Mouse (Mus musculus): ENCODE data around the gene Omp.

Gene Omp

GRCm38 (mm10) chr7:98142247-98142646, 3.1 kb downstream of the Omp start:
- DNase-seq (ENCODE audit: low read depth, low spot score): no peak

DNA sequence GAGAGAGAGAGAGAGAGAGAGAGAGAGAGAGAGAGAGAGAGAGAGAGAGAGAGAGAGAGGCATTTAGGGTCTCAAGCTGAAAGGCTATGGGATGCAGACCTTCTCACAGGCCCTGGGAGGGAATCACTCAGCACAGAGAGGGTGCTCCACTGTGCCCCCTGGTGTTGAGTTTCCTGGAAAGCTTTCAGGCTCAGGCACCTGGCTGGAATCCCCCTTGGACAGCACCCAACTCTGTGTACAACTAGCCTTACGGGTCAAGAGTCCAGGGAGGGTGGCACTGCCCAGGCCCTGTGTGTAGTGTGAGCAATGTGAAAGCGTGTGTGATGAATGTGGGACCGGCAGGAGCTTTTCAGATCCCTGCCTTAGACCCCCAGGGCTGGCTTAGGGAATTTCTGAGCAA, 4.1 kb downstream of the Omp start:
- no peak for DNase-seq (ENCODE audit: low read depth, low spot score)

DNA sequence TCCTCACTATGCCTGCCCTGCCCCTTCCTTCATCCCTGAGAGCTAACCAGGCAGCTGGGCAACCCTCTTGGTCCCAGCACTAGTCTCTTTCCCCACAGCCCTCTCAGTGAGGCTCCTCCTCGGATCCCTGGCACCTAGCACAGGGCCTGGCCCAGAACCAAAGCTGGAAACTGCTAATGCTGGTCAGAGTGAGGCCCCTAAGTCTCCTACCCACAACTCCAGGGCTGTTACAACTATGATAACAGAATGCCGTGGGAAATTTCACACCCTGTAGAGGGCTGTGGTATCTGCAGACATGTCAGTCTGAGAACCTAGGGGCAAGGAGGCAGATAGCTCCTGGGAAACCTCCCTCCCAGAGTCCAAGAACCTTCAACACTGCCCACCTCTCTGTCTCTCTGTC, 4.7 kb downstream of the Omp start:
- DNase-seq (ENCODE audit: low read depth, low spot score): no peak

DNA sequence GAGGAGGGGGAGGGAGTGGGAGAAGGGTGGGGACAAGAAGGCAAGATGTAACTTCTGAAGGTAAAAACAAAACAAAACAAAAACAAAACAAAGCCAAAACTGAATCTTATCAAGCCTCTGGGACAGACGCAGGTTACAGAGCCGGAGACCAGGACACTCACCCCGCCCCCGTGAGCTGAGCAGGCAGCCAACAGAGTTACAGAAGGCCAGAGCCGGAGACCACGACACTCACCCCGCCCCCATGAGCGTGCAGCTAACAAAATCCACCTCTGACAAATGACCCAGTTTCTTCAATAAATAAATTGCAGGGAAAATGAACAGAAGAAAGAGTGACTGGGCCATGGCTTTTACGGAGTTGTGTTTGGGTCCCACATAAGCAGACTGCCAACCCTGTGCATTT, 6.1 kb downstream of the Omp start:
- DNase-seq (ENCODE audit: low read depth, low spot score): no peak

- DNase-seq (ENCODE audit: low read depth, low spot score): no peak
Observed at GRCm38 (mm10) chr7:98137995-98138394, 7.3 kb downstream of the Omp start.

DNA sequence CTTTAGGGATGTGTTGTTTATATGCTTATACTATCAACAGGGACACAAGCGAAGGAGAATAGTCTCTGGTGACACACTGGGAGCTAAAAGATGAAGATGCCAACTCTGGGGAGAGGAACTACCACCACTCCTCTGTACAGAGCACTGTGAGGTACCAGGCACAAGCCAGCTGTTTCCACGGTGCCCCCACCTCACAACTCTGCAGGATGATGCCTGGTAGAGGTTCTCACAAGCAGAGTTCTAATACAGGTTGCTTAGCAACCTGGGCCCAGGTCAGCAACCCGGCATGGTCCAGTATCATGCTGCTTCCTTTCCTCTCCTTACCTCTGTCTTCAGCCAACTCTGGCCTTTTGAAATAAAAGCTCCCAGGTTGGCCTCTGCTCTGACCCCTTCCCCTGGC, 7.7 kb downstream of the Omp start:
- no peak for DNase-seq (ENCODE audit: low read depth, low spot score)

GRCm38 (mm10) chr7:98131751-98132150, 13.6 kb downstream of the Omp start:
- DNase-seq (ENCODE audit: low read depth, low spot score): no peak

DNA sequence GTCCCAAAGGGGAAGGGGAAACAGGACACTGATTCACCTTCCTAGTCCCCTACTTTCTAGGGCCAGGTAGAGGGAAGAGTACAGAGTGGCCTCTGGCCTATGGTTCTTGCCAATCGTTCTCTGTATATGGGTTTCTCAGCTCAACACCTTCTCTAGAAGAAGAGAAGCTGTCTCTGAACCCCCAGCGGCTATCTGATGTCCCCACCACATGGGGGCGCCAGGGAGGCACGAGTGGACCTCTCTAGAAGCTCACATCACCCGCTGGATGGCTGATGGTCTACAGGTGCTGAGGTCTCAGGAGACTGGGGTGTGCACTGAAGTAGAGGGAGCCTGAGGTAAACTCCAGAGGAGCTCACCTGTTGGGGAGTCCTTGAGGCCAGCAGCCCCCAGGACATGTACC, 19.8 kb downstream of the Omp start:
- no peak for DNase-seq (ENCODE audit: low read depth, low spot score)

GRCm38 (mm10) chr7:98124701-98125100, 20.6 kb downstream of the Omp start:
- no peak for DNase-seq (ENCODE audit: low read depth, low spot score)

GRCm38 (mm10) chr7:98121673-98122072, 23.6 kb downstream of the Omp start:
- DNase-seq (ENCODE audit: low read depth, low spot score): no peak

DNA sequence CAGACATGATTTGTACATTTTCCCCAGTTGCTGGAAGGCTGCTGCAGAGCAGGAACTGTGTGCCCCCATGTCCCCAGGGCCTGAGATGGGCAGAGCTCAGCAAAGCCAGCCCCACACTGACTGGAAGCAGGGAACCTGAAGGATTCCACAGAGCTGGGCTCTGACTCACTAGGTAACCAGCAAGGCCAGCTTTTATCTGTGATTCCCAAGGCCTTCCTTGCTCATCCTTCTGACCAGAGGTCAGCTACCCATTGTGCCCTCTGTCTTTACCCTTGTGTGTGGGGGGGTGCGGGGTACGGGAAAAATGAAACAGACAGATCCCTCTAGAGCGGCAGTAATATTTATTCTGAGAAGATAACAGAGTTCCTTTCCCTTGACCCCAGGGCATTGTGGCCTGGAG, 24.1 kb downstream of the Omp start:
- DNase-seq (ENCODE audit: low read depth, low spot score): no peak

GRCm38 (mm10) chr7:98120325-98120724, 25.0 kb downstream of the Omp start:
- peak; percentile 56 for DNase-seq (ENCODE audit: low read depth, low spot score)

- DNase-seq (ENCODE audit: low read depth, low spot score): no peak
Observed at GRCm38 (mm10) chr7:98119961-98120232, 25.4 kb downstream of the Omp start.

GRCm38 (mm10) chr7:98119179-98119960, 25.9 kb downstream of the Omp start, which contains the start of gene Myo7a:
Gene Myo7a, minus strand, starts transcription at chr7:98119524.
- no peak for DNase-seq (ENCODE audit: low read depth, low spot score)

DNA sequence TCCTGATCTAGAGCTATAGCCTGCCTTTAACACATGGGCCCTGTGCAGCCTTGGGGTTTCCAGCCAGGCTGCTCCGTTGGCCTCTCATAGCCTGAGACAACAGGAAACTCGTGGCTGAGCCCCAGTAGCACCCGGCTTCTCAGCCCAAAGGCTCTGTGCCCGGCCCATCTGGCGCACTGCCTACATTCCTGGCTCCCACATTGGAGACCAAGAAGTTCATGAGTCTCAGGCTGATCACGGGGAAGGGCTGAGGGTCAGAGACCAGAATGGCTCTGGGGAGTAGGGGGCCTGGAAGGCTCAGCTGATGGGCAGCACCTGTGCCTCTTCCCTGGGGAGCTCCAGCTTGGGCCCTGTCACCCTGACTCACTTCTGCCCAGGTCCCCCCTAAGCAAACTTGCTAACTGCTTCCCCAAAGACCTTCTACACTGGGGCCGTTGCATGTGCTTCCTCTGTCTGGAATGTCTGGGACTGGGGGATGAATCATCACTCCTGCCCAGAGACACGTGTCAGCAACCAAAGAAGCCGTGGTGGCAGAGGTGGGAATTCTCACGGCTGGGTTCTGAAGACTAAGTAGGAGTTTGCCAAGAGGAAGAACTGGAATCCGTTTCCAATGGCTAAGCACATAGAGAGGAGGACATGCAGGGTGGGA, 28.2 kb downstream of the Omp start:
- DNase-seq (ENCODE audit: low read depth, low spot score): no peak

DNA sequence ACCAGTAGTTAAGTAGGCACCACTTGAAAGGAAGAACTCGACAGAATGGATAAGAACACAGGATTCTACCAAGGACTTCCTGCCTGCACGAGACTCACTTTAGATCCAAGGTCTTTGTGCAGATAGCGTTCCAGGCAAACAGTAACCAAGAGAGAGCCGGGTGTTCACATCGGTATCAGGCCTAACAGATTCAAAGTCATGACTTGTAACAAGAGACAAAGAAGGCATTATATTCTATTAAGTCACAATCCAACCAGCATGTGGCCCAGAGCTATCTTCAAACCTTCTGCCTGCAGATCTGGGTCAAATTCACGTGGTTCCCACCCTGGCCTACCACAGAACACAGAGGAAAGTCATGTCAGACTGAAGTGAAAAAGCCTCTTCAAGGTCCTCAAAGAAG, 30.6 kb downstream of the Omp start:
- DNase-seq (ENCODE audit: low read depth, low spot score): no peak

DNA sequence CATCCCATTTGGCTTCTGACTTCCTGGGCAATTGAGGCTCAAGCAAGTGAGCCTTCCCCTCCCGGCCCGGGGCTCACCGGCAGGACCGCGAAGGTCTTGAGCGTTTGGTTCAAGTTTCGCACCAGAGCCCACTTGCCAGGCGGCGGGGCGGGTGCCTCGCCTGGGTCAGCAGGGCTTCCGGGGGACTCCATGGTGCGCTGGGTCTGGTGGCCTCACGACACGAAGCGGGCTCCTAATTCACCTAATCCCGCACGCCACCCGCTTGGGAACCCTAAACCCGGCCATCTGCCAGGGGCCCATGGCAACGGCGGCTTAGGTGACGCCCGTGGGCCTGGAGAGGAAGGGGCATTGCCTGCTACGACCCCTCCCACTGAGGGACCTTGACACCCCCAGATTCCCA, 34.1 kb downstream of the Omp start:
- no peak for DNase-seq (ENCODE audit: low read depth, low spot score)

GRCm38 (mm10) chr7:98109771-98110170, 35.5 kb downstream of the Omp start:
- no peak for DNase-seq (ENCODE audit: low read depth, low spot score)

- DNase-seq (ENCODE audit: low read depth, low spot score): no peak
Observed at GRCm38 (mm10) chr7:98108636-98109430, 36.5 kb downstream of the Omp start.

GRCm38 (mm10) chr7:98106272-98106671, 39.0 kb downstream of the Omp start:
- no peak for DNase-seq (ENCODE audit: low read depth, low spot score)

DNA sequence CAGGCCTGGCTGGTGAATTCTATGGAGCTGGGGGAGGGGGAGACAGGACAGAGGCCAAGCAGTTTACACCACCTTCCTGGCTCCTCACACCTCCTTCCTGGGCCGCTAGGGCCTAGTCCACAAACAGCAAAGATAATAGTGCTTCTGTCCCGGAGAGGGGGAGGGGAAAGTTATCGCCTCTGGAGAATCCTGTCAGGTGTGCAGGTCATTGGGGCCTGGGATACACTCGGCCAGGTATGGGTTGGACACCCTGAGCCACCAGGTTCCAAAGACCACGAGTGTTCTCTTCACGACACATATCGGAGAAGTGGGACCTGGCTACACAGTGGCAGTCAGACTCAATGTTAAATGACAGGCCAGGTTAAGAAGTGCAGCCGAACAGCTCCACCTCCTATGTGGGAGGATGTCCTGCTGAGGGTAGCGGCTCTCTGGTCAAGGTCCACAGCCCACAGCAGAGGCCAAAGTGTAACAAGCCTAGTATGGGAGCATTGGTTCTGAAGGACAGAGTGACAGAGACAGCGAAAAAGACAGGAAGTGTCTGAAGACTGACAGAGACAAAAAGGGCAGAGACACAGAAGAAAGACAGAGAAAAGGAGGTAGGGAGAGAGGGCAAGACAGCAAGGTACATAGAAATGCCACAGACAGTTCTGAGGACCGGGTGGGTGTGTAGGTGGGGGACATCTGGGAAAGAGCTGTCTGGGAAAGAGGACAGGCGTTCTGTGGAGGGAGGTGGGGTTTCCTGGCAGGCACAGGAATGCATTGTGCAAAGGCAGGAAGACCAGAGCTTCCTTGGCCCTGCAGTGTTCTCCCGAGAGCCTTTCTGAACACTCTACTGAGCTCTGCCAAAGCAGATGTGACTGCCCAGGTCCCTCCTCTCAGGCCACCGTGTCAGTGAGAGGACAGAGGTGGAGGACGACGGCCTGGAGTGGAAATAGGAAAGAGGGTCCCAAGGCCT, 40.5 kb downstream of the Omp start:
- DNase-seq (ENCODE audit: low read depth, low spot score): no peak

GRCm38 (mm10) chr7:98103942-98104292, 41.4 kb downstream of the Omp start:
- DNase-seq (ENCODE audit: low read depth, low spot score): no peak

Measured in embryo, embryonic 11.5 days (tissue).